Mouse (Mus musculus): Measurements from ENCODE around the gene Tmem120b.

Tmem120b gene

DNA sequence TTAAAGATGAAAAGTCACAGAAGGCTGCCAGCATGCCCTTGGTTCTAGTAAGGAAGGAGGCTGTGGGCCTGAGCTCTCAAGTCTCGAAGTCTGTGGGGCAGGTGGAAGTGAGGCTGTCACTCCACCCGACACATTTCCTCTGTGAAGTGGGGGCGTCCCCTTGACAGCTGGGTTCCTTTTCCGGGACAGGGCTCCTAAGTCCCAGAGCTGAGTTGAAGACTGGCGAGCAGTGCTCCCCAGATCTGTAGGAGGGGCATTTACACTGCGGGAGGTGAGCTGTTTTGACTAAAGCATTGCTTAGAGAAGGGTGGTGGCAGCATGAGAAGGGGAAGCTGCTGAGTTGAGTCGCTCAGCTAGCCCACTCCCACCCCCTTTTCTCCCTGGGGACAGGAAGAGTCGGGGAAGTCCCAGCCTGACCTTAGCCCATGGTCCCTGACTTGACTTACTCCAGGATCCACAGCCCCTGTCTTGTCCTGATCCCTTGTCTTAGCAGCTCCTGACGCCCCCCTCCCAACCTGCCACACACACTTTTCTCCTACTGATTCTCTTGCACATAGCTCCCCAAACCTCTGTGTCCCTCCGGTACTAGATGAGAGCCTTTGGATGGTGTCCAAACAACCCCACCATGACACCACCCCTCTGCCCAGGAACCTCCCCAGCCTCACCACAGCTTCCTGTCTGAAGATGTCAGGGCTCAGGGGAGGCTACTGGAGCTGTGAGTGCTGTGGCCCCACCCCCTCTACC, 60.4 kb downstream of the Tmem120b start:
- no peak for DNase-seq (ENCODE audit: low spot score)

DNA sequence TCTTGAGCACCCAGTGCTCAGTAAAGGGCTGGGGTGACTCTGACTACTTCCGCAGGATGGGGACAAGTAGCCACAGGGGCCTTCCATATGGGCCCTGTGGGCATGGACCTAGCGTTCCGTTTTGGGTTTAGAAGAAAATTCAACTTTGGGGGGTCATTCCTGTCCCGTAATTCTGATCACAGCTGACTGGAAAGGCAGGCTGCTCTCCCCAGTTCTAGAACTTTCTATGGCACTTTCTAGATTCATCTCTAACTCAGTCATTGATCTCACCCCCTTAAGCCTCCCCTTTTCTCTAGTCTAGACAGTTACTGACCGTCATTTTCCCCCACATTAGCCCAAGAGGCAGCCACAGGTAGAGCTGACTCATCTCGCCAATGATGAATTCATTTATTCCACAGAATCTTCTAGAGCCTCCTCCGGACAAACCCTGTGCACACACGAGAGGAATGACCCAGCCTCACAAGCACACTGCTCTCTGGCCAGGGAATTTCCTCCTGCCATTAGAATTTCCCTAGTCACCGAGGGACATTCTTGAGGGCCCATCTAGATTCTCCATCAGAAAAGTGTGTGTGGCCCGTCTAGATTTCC, 61.0 kb downstream of the Tmem120b start:
- no peak for DNase-seq (ENCODE audit: low spot score)

DNA sequence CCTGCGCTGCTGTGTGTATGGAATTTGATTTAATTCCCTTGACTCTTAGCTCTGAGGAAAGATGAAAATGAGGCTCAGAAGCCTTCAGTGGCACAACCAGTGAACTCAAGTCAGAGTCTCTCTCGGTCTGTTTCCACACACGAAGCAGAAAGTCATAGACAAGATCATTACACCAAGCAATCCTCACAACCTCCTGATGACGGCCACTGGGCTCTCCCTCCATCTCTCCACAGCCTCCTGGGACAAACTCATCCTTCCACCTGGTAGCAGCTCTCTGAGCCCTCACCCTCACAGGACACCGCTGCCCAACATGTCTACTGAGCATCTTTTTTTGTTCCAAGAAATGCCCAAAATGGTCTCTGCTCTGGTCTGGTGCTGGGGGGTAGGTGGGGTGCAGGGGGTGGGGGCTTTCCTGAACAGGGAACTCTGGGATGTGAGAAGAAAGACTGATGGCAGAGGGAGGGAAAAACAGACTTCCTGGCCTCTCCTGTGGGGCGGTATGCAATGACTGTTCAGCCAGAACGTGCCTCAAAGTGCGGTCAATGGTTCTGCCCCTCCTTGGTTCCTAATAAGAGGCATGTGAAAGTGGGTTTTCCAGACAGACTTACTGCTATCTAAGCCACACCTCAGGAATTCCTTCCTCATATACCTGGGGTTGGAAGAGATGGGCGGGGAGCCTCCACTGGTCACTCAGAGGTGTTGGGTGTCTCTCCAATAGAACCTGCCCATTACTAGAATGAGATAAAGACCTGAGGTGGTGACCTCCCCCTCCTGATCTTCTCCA, 62.0 kb downstream of the Tmem120b start:
- no peak for DNase-seq (ENCODE audit: low spot score)

DNA sequence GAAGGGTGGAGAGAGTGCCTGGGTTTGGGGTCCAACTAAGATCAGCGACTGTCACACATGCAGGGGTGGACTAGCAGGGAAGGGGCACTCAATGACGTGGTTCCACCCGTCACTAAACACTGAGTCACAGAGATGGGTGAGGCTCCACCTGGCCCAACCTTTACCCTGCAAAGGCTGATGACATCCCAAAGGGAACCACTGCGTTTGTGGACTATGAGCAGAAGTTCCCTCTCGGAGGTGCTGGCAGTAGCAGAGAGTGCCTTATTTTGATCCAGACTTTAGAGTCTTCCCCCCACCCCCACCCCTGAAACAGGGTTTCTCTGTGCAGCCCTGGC, 62.6 kb downstream of the Tmem120b start:
- no peak for DNase-seq (ENCODE audit: low spot score)

DNA sequence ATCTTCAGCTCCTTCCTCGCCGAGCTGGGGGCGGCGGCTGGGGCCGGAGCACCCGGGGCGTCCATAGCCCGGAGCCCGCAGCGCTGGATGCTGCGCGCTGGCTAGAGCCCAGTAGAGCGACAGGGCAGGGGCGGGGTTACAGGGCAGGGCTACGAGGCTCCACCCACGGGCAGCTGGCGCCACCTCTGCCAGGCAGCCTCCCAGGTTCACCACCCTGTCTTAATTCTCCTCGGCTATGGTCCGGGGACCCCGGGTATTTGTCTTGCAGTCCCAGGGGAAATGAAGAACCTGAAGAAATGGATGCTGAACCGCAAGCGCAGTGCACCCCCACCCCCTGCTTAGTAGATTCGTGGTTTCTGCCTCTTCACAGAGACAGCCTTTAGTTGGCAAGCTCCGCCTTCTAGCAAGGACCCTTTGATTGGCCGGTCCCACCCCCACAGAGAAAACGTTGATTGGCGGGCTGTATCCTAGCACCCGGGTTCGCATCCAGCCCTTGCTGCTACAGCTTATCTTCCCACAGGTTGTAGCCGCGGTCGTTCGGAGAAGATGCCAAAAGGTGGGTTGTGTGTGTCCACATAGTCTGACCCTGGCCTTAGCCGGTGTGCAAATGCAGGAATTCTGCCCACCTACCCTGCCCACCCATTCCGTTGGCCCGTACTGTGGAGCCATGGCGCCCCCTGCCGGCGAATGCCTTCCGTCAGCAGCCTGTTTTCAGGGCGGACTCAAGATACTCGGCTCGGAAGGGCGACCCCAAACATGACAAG, 64.3 kb downstream of the Tmem120b start, which contains the start of gene Rhof:
Gene Rhof (minus strand): TSS at position 385 of the 764 bp plus-strand sequence.
- DNase-seq (ENCODE audit: low spot score), result no peak

DNA sequence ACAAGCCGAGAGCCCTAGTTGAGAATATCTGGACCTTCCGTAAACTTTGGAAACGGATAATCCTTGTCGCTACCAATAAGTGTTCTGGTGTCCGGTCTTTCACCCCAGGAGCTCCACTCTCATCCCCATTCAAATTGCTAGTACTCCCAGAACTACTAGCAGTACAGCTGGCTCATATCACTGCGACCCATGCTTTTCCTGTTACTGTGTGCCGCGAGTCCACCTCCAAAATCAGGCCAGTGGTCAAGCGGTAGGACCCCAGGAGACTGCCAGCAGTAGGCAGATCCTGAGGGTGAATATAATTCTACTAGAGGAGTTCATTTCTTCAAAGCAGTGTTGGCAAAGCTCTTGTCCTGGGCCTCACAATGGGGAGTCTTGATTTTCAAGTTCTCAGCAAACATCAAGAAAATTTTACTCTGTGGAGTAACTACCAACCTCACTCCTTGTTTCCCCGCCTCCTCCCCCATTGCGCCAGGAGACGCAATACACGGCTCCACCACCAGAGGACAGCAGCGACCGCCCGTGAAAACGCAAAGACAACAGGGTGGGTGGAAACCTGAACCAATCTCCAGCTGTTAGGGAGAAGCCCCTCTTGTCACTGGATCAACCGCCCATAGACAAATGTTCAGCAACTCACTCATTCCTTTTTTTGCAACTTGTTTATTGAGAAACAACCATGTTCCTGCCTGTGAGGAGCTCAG, 65.0 kb downstream of the Tmem120b start:
- peak; percentile 67 for DNase-seq (ENCODE audit: low spot score)

DNA sequence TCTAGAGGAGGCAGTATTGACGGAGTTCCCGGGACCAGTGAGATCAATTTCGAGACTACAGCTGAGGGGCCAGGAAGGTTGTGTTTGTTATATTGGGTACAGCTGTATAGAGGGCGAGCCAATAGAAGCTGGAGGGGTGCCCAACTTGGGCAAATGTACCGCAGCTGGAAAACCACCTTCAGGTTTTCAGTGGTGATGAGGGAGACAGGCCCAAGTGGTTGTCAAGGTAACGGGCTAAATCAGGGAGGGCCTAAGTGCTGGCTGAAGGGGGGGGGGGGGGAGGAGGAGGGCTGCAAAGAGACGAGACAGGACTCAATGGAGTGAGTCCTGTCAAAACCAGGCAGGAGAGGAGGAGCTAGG, 65.5 kb downstream of the Tmem120b start:
- DNase-seq (ENCODE audit: low spot score), result no peak

DNA sequence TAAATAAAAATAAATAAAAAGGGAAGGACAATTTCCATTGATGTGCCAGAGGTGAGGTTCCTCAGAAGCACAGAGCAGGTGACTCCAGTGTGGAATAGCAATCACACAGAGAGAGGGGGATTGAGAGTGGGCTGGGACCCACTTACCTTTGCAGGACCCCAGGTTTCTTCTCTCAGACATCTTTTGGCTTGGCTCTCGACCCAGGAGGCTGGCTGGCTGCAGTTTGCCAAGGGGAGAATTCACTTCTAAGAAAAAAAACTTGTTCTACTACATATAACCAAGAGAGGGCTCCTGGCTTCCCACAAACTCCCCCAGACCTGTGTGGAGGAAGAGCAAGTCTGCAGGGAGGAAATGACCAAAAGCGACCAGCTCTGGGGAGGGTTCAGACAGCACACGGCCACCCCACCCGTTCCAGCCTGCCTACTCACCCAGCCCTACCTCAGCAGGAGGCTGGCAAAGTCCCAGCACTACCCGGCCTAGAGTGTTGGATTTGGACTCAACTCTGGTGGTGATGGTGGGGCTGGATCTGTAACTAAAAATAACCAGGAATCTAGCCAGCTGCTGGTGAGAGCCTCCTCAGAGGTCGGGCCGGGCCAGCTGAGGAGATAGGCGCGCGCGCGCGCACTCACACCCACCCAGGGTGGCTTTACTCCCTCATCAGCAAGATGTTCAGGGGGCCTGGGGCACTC, 66.1 kb downstream of the Tmem120b start:
- DNase-seq (ENCODE audit: low spot score), result no peak

DNA sequence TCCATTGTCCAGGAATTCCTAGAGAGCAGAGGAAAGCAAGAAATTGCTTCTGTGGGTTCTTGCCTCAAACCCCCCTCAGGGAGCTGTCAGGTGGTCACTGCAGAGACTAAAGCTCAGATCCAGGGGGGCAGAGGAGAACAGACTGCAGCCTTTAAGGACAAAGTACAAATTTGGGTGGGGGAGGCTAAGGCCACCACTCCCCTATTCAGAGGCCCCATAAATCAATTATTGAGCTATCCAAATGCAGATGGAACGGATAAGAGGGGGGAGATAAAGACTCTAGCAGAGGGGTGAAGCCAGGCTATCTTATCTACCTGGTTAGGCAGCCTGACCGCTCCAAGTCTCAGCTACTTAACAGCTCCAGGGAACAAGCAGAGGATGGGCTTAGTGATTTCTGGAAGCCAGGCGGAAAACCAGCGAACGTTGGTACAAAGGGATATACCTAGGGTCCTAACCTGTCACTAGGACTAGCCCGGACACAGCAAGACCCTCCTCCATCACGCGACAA, 66.7 kb downstream of the Tmem120b start:
- no peak for DNase-seq (ENCODE audit: low spot score)

DNA sequence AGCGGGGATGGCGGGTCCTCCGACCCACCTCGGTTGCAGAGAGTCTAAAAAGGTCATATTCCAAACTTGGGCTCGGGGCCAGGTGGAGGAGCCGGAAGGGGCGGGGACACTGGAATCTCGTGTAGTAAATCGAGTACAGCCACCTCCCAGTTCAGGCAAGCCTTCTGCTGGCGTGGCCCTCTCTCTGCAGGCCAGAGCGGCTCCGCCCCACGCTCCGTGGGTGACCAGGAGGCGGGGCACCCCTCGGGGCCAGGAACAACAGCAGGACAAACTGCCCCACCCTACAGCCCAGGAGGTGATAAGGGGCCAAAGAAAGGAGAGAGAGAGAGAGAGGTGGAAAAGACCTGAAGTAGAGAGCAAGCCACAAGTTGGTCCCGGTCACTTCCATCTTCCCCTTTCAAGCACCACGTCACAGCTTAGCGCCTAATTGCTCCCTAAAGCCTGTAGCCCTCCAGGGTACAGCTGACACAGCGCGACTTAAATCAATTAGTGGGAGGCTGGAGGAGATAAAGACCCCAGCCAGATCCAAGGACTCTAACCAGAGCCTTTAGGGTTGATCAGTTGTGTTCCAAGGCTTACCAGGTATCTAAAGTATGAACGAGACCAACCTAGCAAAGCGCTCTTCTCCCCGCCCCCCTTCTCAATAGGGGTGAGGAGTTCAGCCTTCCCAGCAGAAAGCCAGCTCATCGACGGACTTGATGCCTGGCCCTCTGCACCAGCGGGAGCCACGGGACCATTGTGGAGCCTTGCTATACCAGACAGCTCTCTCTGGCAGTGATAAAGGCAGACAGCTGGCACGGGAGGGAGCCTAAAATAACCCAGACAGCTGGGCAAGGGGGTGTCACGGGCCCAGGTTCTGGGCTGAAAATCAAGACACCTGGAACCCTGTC, 67.5 kb downstream of the Tmem120b start:
- no peak for DNase-seq (ENCODE audit: low spot score)

DNA sequence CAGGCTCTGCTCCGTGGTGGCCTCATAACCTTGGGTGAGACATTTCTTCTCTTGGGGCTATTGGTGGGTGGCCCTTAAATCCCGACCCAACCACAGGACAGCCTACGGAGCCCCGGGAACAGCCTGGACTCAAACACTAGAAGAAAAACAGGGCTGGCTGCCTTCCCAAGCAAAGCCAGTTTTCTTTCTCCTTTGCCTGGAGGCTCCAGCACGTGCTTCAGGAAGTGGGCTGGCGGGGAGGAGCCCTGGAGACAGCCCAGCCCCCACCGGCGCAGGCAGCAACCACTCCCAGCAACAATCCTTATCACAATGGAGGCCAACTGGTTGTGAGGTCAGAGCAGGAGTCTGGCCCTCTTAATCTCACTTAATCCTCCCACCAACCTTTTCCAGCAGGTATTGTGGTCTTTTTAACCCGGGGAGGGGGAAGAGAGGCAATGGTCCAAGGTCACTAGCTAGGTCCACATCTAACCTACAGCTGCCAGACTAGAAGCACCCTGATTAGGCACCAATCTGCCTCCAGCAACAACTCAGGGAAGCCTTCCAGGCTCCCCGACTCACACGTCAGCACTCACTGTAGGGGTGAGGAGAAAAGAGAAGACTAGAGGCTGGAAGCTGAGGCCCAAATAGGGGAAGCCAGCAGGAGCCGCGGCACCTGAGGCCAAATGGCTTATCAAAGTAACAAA, 68.3 kb downstream of the Tmem120b start:
- DNase-seq (ENCODE audit: low spot score), result no peak

DNA sequence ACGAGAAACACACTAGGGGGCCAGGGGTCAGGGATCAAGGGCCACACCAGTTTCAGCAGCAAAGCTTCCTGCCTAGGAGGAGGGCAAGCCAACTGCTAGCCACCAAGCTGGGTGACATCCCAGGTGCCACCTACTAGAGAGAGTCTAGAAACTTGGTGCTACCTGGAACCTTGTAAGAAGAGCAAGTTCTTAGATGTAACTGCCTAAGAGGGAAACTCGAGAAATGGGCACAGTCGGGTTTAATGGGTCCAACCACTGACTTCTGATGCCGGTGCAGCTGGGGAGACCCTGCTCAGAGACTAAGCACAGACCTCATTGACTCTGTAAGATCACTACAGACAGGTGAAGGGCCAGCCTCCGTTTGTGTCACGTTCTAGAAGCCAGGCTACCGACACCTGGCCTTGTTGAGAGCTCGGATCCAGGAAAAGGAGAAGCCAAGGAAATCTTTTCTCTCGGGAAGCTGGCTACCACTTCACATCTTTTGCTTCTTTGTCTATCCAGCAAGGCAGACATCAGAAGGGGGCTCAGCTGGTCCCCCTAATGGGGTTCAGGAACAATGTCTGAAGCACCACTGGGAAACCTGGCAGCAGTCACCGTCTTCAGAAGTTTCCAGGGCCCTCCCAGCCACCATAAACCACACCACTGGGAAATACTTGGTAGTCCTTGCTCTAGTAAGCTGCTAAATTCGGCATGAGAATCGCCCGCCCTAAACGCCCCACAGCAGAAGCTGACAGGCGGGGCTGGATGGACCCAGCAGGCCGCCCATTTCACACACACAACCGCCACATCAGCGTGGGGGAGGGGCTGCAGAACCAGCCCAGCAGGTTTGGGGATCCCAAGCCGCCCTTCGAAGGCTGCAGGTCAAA, 69.1 kb downstream of the Tmem120b start:
- DNase-seq (ENCODE audit: low spot score), result peak; percentile 78

DNA sequence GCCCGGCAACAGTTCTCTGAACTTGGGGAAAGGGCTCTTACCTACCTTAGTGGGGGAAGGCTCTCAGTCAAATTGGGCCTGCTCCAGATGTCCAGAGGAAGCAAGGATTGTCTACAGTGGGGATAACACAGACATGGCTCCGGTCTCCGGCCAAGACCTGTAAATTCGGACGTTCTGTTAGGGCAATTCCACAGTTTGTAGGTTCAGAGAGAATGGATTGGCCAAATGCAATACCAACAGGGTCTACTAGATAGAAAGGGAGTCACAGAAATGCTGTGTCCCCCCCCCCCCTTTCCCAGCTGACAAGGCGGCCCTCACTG, 69.7 kb downstream of the Tmem120b start:
- no peak for DNase-seq (ENCODE audit: low spot score)

DNA sequence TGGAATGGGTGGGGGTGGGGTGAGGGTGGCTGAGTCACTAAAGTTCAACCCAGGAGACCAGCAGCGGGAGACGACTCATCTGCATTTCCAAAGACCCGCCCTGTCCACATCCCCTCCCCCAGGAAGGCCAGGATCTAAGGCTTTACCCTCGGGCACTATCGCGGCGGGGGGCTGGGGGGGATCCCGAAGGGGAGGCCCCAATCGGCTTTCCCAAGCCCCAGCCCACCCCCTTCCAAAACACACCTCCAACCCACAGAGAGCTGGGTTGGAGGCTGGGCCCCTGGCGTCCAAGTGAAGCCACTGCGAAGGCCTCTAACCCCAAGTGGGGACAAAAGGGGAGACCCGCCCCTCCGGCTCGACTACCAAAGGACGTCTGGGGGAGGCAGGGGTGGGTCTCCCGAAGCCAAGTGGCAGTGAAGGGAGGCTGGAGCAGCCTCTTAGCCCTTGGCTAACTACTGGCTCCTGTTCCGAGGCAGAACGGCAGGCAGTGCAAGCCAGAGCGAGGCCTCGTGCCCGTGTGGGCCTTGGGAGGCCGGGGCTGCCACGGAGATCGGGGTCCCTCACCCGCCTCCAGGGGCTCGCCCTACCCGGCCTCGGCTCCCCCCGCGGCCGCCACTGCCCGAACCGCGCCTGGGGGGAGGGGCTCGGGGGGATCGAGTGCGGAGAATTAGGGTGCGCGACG, 70.2 kb downstream of the Tmem120b start:
- DNase-seq (ENCODE audit: low spot score), result no peak

DNA sequence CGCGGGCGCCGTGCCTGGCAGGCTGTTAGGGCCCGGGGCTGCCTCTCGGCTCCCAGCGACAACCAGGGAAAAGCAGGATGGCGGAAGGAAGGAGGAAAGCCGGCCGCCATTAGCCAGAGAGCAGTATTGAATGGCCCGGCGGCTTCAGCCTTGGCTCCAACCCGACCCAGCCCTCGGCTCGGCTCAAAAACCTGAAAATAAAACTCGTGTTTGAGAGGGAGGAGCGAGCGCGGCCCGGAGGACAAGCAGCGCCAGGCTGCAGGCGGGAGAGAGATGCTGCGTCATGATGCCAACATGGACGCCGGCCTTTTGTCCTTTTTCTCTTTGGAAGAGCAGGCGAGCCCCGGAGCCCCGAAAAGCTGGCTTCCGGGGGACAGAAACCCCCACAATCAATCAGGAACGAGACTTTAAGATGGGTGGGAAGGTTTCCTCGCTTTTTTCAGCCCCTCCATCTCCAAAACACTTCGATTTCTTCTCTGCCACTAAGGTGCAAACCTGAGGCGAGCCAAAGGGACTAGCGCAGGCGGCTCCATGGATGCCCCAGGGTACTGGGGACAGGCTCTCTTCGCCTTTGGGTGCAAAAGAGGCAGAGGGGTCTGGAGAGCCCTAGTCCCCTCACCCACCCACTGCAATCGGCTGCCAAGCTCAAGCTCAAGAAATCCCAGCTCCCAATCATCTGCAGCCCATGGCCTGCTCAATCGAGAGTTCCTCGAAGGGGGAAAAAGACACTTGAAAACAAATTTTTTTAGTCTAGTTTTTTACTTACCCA, 70.9 kb downstream of the Tmem120b start:
- DNase-seq (ENCODE audit: low spot score), result no peak

DNA sequence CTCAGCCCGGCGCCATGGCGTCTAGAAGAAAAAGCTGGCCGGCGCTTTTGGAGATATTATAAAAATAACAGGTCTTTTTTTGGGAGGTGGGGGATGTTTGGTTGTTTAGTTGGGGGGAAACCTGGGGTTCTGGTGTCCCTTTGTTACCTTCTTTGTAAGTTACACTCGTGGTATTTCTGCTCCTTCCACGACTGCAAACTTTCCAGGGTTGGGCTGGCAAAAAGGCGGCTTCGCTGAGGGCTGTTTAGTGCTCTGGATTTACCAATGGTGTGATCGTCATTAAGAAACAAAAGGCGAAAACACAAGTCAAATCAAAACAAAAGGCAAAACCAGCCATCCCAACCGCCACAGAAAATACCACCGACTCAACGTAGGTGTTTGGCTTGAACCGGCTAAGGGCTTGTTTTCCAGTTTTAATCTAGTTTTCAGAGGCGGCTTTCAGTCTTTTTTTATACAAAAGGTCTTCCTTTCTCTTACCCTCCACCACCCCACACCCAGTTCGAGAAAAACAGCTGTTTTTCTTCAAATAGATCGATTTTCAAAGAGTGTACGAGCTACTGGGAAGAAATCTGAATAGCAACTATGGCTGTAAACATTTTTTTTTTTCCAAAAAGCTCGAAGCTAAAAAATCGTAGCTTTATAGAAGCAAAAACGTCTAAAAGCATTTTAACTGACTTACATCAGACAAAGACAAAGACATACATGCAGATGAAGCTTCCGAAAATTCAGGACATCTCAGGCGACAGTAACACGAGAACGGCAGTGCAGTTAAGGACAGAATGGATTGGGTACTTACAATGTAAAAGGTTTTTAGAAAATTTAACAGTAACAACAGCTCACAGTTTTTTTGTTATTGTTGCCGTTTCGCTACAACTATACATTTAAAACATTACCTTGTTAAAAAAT, 71.8 kb downstream of the Tmem120b start:
- no peak for DNase-seq (ENCODE audit: low spot score)
